Mouse (Mus musculus): ENCODE measurements around the gene Bpifa5. TPM values are rescaled to one million over a fixed set of nuclear protein-coding genes. Genes with fewer than 3 reads are reported as not detected.

Gene Bpifa5
- polyA plus RNA-seq, 2 experiments, result not detected

GRCm38 (mm10) chr2:154209112-154209511 is 46.7 kb downstream of the Bpifa5 start:
- H3K27me3 ChIP-seq (ENCODE audit: control insufficient read depth, insufficient read depth, low read length), result no peaks in the 10 kb centered on the region
- no peak overlapping the region for H3K9ac ChIP-seq (ENCODE audit: low read depth, low read length, severe bottlenecking)
- TF ChIP-seq POLR2A (IDR thresholded peaks at IDR 0.05; ENCODE audit: borderline replicate concordance, extremely low read depth, insufficient read depth, insufficient read length), result no peak
- no peaks in the 10 kb centered on the region for H3K4me1 ChIP-seq (ENCODE audit: control insufficient read depth, insufficient read depth, low read length)
- H3K4me3 ChIP-seq (replicated peaks; ENCODE audit: low read length), result no peak overlapping the region
- no peaks in the 10 kb centered on the region for H3K36me3 ChIP-seq (ENCODE audit: control insufficient read depth, insufficient read depth, low read length)
- WGBS, result 12% methylated on average over 3 of the region's 3 CpGs
- DNase-seq (ENCODE audit: low spot score) (peak; percentile 59), ATAC-seq (ENCODE audit: low FRiP score, low read depth) (no peak)
- no peaks in the 10 kb centered on the region for H3K9me3 ChIP-seq (ENCODE audit: control insufficient read depth, low read length)
- no peak overlapping the region for H3K27ac ChIP-seq (replicated peaks; ENCODE audit: low read depth, low read length)
- H3K4me2 ChIP-seq (replicated peaks; ENCODE audit: low read depth, low read length, severe bottlenecking), result no peak overlapping the region

GRCm38 (mm10) chr2:154211121-154211520 is 48.7 kb downstream of the Bpifa5 start:
- no peak overlapping the region for H3K4me2 ChIP-seq (replicated peaks; ENCODE audit: low read depth, low read length, severe bottlenecking)
- H3K4me1 ChIP-seq (ENCODE audit: control insufficient read depth, insufficient read depth, low read length), result no peaks in the 10 kb centered on the region
- no peaks in the 10 kb centered on the region for H3K9me3 ChIP-seq (ENCODE audit: control insufficient read depth, low read length)
- 36% methylated on average over 1 of the region's 1 CpGs for WGBS
- H3K27ac ChIP-seq (replicated peaks; ENCODE audit: low read depth, low read length), result no peak overlapping the region
- DNase-seq (ENCODE audit: low spot score) (no peak), ATAC-seq (ENCODE audit: low FRiP score, low read depth) (no peak)
- no peak for TF ChIP-seq POLR2A (IDR thresholded peaks at IDR 0.05; ENCODE audit: borderline replicate concordance, extremely low read depth, insufficient read depth, insufficient read length)
- no peak overlapping the region for H3K4me3 ChIP-seq (replicated peaks; ENCODE audit: low read length)
- H3K36me3 ChIP-seq (ENCODE audit: control insufficient read depth, insufficient read depth, low read length), result no peaks in the 10 kb centered on the region
- no peaks in the 10 kb centered on the region for H3K27me3 ChIP-seq (ENCODE audit: control insufficient read depth, insufficient read depth, low read length)
- no peak overlapping the region for H3K9ac ChIP-seq (ENCODE audit: low read depth, low read length, severe bottlenecking)

- DNase-seq (ENCODE audit: low spot score), result no peak
- H3K27ac ChIP-seq (replicated peaks; ENCODE audit: low read depth, low read length), result no peak overlapping the region
- WGBS, result 93% methylated on average over 4 of the region's 4 CpGs
- no peak overlapping the region for H3K4me2 ChIP-seq (replicated peaks; ENCODE audit: low read depth, low read length, severe bottlenecking)
- H3K27me3 ChIP-seq (ENCODE audit: control insufficient read depth, insufficient read depth, low read length), result no peaks in the 10 kb centered on the region
- H3K4me1 ChIP-seq (ENCODE audit: control insufficient read depth, insufficient read depth, low read length), result no peaks in the 10 kb centered on the region
- no peak for TF ChIP-seq POLR2A (IDR thresholded peaks at IDR 0.05; ENCODE audit: borderline replicate concordance, extremely low read depth, insufficient read depth, insufficient read length)
- no peak for ATAC-seq (ENCODE audit: low FRiP score, low read depth)
- H3K9ac ChIP-seq (ENCODE audit: low read depth, low read length, severe bottlenecking), result no peak overlapping the region
- H3K9me3 ChIP-seq (ENCODE audit: control insufficient read depth, low read length), result no peaks in the 10 kb centered on the region
- no peaks in the 10 kb centered on the region for H3K36me3 ChIP-seq (ENCODE audit: control insufficient read depth, insufficient read depth, low read length)
- H3K4me3 ChIP-seq (replicated peaks; ENCODE audit: low read length), result no peak overlapping the region
Measured at GRCm38 (mm10) chr2:154211881-154212280, 49.5 kb downstream of the Bpifa5 start.

- Histone ChIP-seq H3K9me3 (ENCODE audit: control insufficient read depth, low read length) (no peaks in the 10 kb centered on the region), H3K4me1 (ENCODE audit: control insufficient read depth, insufficient read depth, low read length) (no peaks in the 10 kb centered on the region), H3K36me3 (ENCODE audit: control insufficient read depth, insufficient read depth, low read length) (no peaks in the 10 kb centered on the region), H3K27ac (replicated peaks; ENCODE audit: low read depth, low read length) (no peak overlapping the region), H3K27me3 (ENCODE audit: control insufficient read depth, insufficient read depth, low read length) (no peaks in the 10 kb centered on the region), H3K4me3 (replicated peaks; ENCODE audit: low read length) (no peak overlapping the region), H3K4me2 (replicated peaks; ENCODE audit: low read depth, low read length, severe bottlenecking) (no peak overlapping the region), H3K9ac (ENCODE audit: low read depth, low read length, severe bottlenecking) (no peak overlapping the region)
- no peak for TF ChIP-seq POLR2A (IDR thresholded peaks at IDR 0.05; ENCODE audit: borderline replicate concordance, extremely low read depth, insufficient read depth, insufficient read length)
- DNase-seq (ENCODE audit: low spot score) (peak; percentile 74), ATAC-seq (ENCODE audit: low FRiP score, low read depth) (no peak)
- 12% methylated on average over 5 of the region's 5 CpGs for WGBS
Measured at GRCm38 (mm10) chr2:154215191-154215590, 52.8 kb downstream of the Bpifa5 start.

Other genes starting within 250 kb of the Bpifa5 start
- gene Bpifb3, start 244.4 kb upstream of the Bpifa5 start, polyA plus RNA-seq (2012; rRNA removed), result not detected in 2 replicates
- not detected in 2 replicates for gene Bpifb3, start 244.4 kb upstream of the Bpifa5 start, polyA plus RNA-seq (2014; fragmentation: Nextera tagmentation; extraction: Ambion mirVana)
- gene Bpifb4, start 224.4 kb upstream of the Bpifa5 start, polyA plus RNA-seq (2012; rRNA removed), result not detected in 2 replicates
- not detected in 2 replicates for gene Bpifb4, start 224.4 kb upstream of the Bpifa5 start, polyA plus RNA-seq (2014; fragmentation: Nextera tagmentation; extraction: Ambion mirVana)
- not detected in 2 replicates for gene Bpifa6, start 187.7 kb upstream of the Bpifa5 start, polyA plus RNA-seq (2012; rRNA removed)
- not detected in 2 replicates for gene Bpifa6, start 187.7 kb upstream of the Bpifa5 start, polyA plus RNA-seq (2014; fragmentation: Nextera tagmentation; extraction: Ambion mirVana)
- not detected in 2 replicates for gene Bpifa2, start 154.3 kb upstream of the Bpifa5 start, polyA plus RNA-seq (2012; rRNA removed)
- not detected in 2 replicates for gene Bpifa2, start 154.3 kb upstream of the Bpifa5 start, polyA plus RNA-seq (2014; fragmentation: Nextera tagmentation; extraction: Ambion mirVana)
- not detected in 2 replicates for gene Bpifa3, start 32.3 kb upstream of the Bpifa5 start, polyA plus RNA-seq (2012; rRNA removed)
- not detected in 2 replicates for gene Bpifa3, start 32.3 kb upstream of the Bpifa5 start, polyA plus RNA-seq (2014; fragmentation: Nextera tagmentation; extraction: Ambion mirVana)
- 0.09 TPM in 1 of 2 replicates, not detected in the other for gene Bpifa1, start 19.7 kb upstream of the Bpifa5 start, polyA plus RNA-seq (2012; rRNA removed)
- not detected in 2 replicates for gene Bpifa1, start 19.7 kb upstream of the Bpifa5 start, polyA plus RNA-seq (2014; fragmentation: Nextera tagmentation; extraction: Ambion mirVana)
- not detected in 2 replicates for gene Bpifb1, start 28.2 kb downstream of the Bpifa5 start, polyA plus RNA-seq (2012; rRNA removed)
- 0.26 TPM in 1 of 2 replicates, not detected in the other for gene Bpifb1, start 28.2 kb downstream of the Bpifa5 start, polyA plus RNA-seq (2014; fragmentation: Nextera tagmentation; extraction: Ambion mirVana)
- 0.74 and 0.97 TPM in 2 replicates for gene Bpifb5, start 61.1 kb downstream of the Bpifa5 start, polyA plus RNA-seq (2012; rRNA removed)
- 0.32 and 0.48 TPM in 2 replicates for gene Bpifb5, start 61.1 kb downstream of the Bpifa5 start, polyA plus RNA-seq (2014; fragmentation: Nextera tagmentation; extraction: Ambion mirVana)
- not detected in 2 replicates for gene Bpifb9a, start 95.2 kb downstream of the Bpifa5 start, polyA plus RNA-seq (2012; rRNA removed)
- not detected in 2 replicates for gene Bpifb9a, start 95.2 kb downstream of the Bpifa5 start, polyA plus RNA-seq (2014; fragmentation: Nextera tagmentation; extraction: Ambion mirVana)
- gene Bpifb9b, start 144.6 kb downstream of the Bpifa5 start, polyA plus RNA-seq (2012; rRNA removed), result not detected in 2 replicates
- gene Bpifb9b, start 144.6 kb downstream of the Bpifa5 start, polyA plus RNA-seq (2014; fragmentation: Nextera tagmentation; extraction: Ambion mirVana), result not detected in 2 replicates
- gene Cdk5rap1, start 210.4 kb downstream of the Bpifa5 start, polyA plus RNA-seq (2012; rRNA removed), result 16.6 and 20.0 TPM in 2 replicates
- 9.0 and 13.0 TPM in 2 replicates for gene Cdk5rap1, start 210.4 kb downstream of the Bpifa5 start, polyA plus RNA-seq (2014; fragmentation: Nextera tagmentation; extraction: Ambion mirVana)
- 11.0 and 14.9 TPM in 2 replicates for gene Snta1, start 245.5 kb downstream of the Bpifa5 start, polyA plus RNA-seq (2012; rRNA removed)
- gene Snta1, start 245.5 kb downstream of the Bpifa5 start, polyA plus RNA-seq (2014; fragmentation: Nextera tagmentation; extraction: Ambion mirVana), result 5.0 and 5.2 TPM in 2 replicates